Mouse (Mus musculus): ENCODE measurements around the gene Nfkb2.

Nfkb2 gene

GRCm38 (mm10) chr19:46308706-46309435, 4.8 kb downstream of the Nfkb2 start:
- peak; percentile 85 to 89 for DNase-seq (ENCODE audit: low spot score in 2 of 2)

GRCm38 (mm10) chr19:46309651-46310305, 5.7 kb downstream of the Nfkb2 start:
- peak in 1 of 2 experiments; percentile 5 for DNase-seq (ENCODE audit: low spot score in 2 of 2)

GRCm38 (mm10) chr19:46310312-46310865, 6.3 kb downstream of the Nfkb2 start:
- DNase-seq (ENCODE audit: low spot score in 2 of 2), result peak in 1 of 2 experiments; percentile 1

GRCm38 (mm10) chr19:46311341-46311740, 7.2 kb downstream of the Nfkb2 start:
- DNase-seq (ENCODE audit: low spot score in 2 of 2), result no peak

- no peak for DNase-seq (ENCODE audit: low spot score in 2 of 2)
Observed at GRCm38 (mm10) chr19:46312566-46312965, 8.4 kb downstream of the Nfkb2 start.

GRCm38 (mm10) chr19:46313116-46313515, 9.0 kb downstream of the Nfkb2 start:
- no peak for DNase-seq (ENCODE audit: low spot score in 2 of 2)

- no peak for DNase-seq (ENCODE audit: low spot score in 2 of 2)
Observed at GRCm38 (mm10) chr19:46313591-46313990, 9.5 kb downstream of the Nfkb2 start.

GRCm38 (mm10) chr19:46314151-46314601, 10.1 kb downstream of the Nfkb2 start:
- no peak for DNase-seq (ENCODE audit: low spot score in 2 of 2)

GRCm38 (mm10) chr19:46314872-46315742, 11.0 kb downstream of the Nfkb2 start:
- peak in 1 of 2 experiments; percentile 17 for DNase-seq (ENCODE audit: low spot score in 2 of 2)

GRCm38 (mm10) chr19:46315752-46316610, 11.9 kb downstream of the Nfkb2 start:
- peak in 1 of 2 experiments; percentile 30 for DNase-seq (ENCODE audit: low spot score in 2 of 2)

- DNase-seq (ENCODE audit: low spot score in 2 of 2), result peak; percentile 81 to 86
Observed at GRCm38 (mm10) chr19:46316846-46317545, 12.9 kb downstream of the Nfkb2 start.

- peak in 1 of 2 experiments; percentile 18 for DNase-seq (ENCODE audit: low spot score in 2 of 2)
Observed at GRCm38 (mm10) chr19:46317546-46317885, 13.4 kb downstream of the Nfkb2 start.

- DNase-seq (ENCODE audit: low spot score in 2 of 2), result peak; percentile 51 to 64
Observed at GRCm38 (mm10) chr19:46318031-46318471, 13.9 kb downstream of the Nfkb2 start.

- peak; percentile 92 to 96 for DNase-seq (ENCODE audit: low spot score in 2 of 2)
Observed at GRCm38 (mm10) chr19:46318586-46319378, 14.7 kb downstream of the Nfkb2 start.

- DNase-seq (ENCODE audit: low spot score in 2 of 2), result no peak
Observed at GRCm38 (mm10) chr19:46320076-46320785, 16.1 kb downstream of the Nfkb2 start.

- peak; percentile 52 to 61 for DNase-seq (ENCODE audit: low spot score in 2 of 2)
Observed at GRCm38 (mm10) chr19:46321101-46321943, 17.2 kb downstream of the Nfkb2 start.

- DNase-seq (ENCODE audit: low spot score in 2 of 2), result peak in 1 of 2 experiments; percentile 13
Observed at GRCm38 (mm10) chr19:46322144-46322995, 18.2 kb downstream of the Nfkb2 start.
